Mouse (Mus musculus): ENCODE measurements at regions not wholly inside any gene's neighbourhood (a gene's known extent, or its start where the extent isn't known, plus 50 kb on each side); places are given as distances from the start of the nearest gene placed in this dataset.

DNA sequence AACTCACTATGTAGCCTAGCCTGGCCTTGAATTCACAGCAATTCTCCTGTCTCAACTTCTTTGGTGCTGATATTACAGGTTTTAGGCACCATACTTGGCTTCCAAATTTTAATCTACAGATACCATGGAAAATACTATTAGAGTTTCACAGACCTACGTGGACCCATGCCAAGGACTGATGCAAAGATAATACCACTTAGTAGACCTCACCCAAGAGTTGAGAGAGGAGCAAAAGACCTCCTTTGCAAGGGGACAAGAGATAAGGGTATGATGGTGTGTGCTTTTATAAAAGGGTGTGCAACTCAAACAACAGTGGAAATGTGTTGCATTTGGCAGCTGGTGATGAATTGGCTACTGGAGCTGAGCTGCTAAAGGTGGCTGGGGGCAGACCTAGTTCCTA lies 358.6 kb upstream of the Diaph2 start:
- DNase-seq, result no peak

- DNase-seq, result no peak
These were observed 341.8 kb upstream of the Diaph2 start for GRCm38 (mm10) chrX:129407778-129408177.

DNA sequence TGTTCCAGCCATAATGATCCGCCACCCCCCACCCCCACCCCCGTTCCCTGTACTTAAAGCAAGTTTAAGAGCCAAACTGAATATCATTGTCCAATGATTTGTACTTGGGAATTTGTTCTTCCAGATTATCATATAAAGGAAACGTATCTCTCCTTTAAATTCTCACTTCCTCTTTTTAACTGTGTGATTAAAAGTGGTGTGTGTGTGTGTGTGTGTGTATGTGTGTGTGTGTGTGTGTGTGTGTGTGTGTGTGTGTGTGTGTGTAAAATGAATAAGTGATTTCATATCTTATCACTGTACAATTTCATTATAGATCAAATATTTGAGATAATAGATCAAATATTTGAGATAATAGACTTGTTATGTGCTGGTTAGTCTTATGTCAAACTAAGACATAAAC lies 339.5 kb upstream of the Diaph2 start:
- no peak for DNase-seq

DNA sequence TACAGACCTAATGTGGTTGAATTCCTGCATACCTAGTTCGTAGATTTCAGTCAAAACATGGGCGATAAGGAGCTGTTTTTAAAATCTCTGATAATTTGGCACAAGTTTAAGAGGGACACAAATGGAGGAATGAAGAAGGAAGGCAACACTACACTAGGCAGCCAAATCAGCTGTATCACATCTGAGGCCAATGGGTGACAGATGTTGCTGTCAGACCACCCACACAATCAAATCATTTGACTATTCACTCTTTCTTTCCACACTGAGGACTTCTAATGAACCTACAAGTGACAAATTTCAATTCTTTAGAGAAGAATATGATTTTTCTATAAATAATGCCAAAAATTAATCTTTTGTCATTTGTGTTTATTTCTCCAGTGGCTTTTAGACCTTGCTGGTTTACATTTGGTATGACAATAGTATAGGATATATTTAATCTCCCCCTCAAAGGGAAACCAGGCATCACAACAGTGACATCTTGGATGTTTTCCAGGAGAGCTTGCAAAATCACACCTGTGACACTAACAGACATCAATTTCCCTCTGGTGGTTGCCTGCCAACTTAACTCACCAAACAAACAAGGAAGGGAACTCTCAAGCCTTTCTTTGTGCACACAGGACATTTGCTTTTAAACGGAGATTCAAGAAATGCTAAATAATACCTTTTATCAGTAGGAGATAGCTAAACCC lies 336.5 kb upstream of the Diaph2 start:
- DNase-seq, result no peak

GRCm38 (mm10) chrX:129413628-129414000 lies 335.9 kb upstream of the Diaph2 start:
- no peak for DNase-seq

GRCm38 (mm10) chrX:129415326-129415725 lies 334.2 kb upstream of the Diaph2 start:
- no peak for DNase-seq

GRCm38 (mm10) chrX:129448545-129448944 lies 301.0 kb upstream of the Diaph2 start:
- no peak for DNase-seq

- peak; percentile 3 for DNase-seq
These were observed 273.3 kb upstream of the Diaph2 start for GRCm38 (mm10) chrX:129476216-129476615.

GRCm38 (mm10) chrX:129494562-129494961 lies 255.0 kb upstream of the Diaph2 start:
- DNase-seq, result no peak
